Mouse (Mus musculus) CH12.LX (cell line): Measurements from ENCODE around the gene 4930402H24Rik.
A peak's percentile ranks its signal among the peaks of the same experiment; 100 is the strongest.

Experiments used
- GABPA ChIP-seq: IDR thresholded peaks from 2 replicates; pipeline ENCODE4 v1.6.1; 2012; ENCODE audit warnings: low read depth, low read length, improper control_type of control experiment, inconsistent platforms; ENCODE audit not compliant: insufficient replicate concordance
- MAZ ChIP-seq: IDR thresholded peaks from 2 replicates; pipeline ENCODE4 v1.6.1; 2012; ENCODE audit warnings: low read depth, mild to moderate bottlenecking, inconsistent platforms, low read length, improper control_type of control experiment, moderate library complexity
- POLR2AphosphoS2 ChIP-seq: IDR thresholded peaks from 2 replicates; pipeline ENCODE4 v1.6.1; 2011; ENCODE audit warnings: low read depth, low read length, improper control_type of control experiment

DNA sequence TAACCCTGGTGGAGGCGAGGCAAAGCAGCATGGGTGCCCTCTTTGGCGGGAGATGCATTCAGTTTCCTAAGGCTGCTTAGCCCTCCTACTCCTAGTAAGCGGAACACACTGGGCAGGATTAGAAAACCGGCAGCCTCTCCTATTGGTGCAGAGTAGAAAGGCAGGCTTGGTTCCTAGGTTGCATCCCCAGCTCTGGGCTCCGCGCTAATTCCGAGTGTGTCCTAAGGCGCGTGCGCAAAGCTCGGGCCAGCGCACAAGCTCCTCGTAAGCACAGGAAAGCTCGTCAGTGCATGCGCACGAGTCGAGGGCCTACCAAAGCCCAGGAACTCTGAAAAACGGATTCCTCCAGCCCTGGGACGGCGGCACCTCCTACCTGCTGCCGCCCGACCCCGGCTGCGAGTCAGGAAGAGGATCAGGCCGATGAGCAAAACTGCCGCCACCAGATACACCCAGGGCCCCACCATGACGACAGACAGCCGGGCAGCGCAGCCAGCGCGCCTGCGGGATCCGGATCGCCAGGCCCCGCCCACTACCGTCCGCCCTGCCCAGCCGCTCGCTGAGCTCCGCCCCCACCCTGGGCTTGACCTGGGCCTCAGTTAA is 242.0 kb downstream of the 4930402H24Rik start, which contains the start of gene Ddrgk1:
- TF ChIP-seq POLR2AphosphoS2 (0 out of 2 replicates have a peak, but pooled peaks have one; percentile 76), GABPA (no peak), MAZ (no peak)
